Mouse (Mus musculus) thymus, postnatal 36 days (tissue): Measurements from ENCODE around the gene Tdo2.
A peak's percentile ranks its signal among the peaks of the same experiment; 100 is the strongest.

ENCODE experiments used
- DNase-seq, 2 experiments: peaks; one replicate each; pipeline ENCODE4 v3.0.0; 2022; ENCODE audit warnings: mixed read lengths in 2 of 2

Tdo2 gene

GRCm38 (mm10) chr3:81942341-81942740, 33.7 kb downstream of the Tdo2 start:
- DNase-seq, result no peak

DNA sequence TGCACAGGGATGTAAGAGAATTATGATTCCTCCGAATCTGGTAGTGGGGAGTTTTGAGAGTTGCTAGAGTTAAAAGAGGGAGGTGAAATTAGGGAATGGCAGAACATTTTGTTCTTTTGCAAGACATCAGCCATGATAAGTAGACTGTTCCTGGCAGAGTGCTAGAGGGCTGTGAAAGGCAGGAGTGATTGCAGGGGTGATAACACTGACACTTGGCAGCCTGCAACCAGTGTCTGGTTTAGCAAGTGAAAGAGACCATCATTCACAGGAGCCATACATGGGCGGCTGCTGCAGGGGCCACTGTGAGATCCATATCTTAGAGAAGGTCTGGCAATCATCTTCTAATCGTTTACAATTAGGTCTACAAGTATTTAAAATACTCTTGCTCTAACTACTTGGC, 37.1 kb downstream of the Tdo2 start:
- DNase-seq, result no peak

DNA sequence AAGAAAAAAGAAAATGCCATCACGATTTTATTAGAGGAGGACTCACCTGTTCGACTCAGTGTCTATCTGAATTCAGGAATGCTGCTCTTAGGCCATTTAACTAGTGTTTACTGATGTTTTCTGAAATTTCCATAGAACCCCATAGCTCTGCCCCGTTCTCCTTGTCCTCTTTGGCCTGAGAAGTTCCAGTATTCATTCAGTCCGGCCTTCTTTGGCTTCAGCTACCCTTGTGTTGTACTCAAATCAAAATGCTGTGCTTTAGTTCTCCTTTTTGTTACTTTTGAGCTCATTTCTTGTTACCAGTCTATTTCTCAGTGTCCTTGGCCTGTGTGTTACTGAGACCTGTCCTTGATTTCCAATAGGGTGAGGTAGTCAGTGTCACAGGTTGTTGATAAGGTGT, 42.7 kb downstream of the Tdo2 start:
- DNase-seq, result no peak

DNA sequence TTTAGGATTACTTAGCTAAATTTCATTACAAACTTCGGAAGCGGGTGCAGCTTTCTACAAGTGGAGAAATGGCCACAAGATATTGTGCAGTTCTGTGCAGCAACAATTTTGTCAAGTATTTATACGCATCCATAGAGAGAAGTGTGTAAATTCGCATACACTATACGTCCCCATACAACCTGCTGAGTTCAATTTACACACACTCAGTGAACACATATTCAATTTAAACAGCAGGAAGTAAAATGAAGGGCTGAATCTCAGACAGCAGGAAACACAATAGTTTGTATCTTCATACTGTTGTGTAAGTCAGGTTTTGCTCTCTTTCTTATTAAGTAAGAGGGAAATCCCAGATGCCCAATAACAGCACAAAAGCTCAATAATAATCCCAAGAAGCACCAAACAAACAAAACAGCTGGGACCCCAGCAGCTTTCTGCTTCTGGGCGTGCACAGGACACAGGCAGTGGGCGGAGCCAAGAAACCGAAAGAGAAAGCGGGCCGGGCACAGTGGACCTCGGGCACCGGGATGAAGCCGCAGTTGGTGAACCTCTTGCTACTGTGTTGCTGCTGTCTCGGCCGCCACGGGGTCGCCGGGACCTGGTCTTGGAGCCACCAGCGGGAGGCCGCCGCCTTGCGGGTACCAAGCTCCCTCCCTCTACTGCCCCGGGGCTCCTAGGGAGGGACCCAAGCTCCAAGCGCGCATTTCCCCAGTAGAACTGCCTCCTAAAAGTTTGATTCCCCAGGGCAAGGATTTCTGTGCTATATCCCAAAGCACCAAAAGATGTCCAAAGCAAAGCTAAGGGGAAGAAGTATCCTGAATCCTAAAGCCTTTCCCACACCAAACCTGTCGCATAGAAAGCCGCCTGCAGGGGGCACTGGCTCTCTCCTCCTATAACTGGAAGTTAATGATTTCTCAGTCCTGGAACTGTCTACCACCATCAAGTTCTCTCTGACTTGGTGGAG, 43.6 kb downstream of the Tdo2 start, which contains the start of gene Ctso:
Ctso (plus strand) TSS at position 461 of the 961 bp plus-strand sequence.
- peak; percentile 84 to 87 for DNase-seq

DNA sequence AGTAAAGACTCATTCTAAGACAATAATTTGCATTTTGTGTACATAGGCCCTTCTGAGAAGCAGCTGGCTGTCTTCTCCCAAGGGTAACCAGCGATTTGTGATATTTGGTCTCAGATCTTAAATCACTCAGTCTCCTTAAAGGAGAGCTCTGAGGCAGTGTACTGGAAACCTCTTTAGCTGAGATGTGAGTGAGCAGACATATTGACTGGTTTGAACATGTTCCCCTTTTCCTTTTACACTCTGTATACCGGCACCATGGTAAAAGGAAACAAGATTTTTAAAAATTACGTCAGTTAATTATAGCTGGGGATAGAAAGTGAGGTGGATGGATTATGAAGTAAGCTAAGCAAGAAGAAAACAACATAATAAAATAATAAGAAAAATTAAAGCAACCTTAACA, 44.3 kb downstream of the Tdo2 start:
- DNase-seq, result no peak

DNA sequence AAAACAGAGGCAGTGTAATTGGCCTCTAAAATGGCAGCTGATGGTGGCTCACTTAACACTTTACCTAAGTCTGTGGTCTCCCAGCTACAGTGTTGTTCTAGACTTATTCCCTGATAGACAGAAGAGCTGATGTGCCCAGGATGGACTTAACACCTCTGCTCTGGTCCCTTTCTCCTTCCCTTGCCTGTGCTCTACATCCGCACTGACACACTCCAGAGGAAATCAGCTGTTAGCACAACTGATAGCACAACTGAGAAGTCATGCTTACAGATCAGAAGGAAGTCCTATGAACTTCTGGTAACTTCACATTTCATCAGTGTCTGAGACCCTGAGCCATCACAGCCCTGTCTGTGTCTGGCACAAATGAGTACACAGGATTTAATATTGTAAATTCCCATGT, 46.9 kb downstream of the Tdo2 start:
- no peak for DNase-seq

- no peak for DNase-seq
These were observed 49.2 kb downstream of the Tdo2 start for GRCm38 (mm10) chr3:81926764-81927325.

DNA sequence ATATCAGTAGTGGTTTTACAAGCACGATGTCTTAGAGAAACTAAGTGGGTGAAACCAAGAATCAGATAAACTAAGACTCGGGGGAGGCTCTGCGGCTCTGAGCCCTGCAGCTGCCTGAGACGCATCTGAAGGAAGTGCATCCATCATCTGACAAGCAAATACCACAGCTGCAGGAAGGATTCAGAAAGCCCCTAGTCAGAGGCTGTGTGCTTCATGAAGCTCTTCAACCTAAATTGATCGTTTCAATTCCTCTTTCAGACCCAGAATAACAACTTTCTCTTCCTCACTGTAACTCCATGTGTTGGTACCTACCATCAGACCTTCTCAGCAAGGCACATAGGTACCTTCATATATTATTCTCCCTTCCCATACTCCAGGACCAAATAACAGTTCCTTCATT, 50.1 kb downstream of the Tdo2 start:
- DNase-seq, result peak; percentile 32 to 61

DNA sequence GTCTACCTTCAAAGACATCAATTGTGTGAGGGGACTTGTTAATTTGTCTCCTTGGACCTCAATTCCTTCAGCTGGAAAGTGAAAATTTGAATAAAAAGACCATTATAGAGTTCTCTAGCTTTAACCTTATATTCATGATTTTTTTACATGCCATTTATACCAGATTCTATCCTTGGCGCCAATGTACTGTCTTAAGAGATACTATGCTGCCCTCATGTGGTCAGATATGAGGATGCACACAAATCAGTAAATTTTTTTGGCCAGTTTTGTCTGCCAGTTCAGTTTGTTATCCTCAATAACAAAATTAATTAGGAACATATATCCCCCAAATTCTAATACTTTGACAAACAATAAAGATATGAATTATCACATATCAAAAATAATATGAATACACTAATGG, 51.1 kb downstream of the Tdo2 start:
- DNase-seq, result peak in 1 of 2 experiments; percentile 16

DNA sequence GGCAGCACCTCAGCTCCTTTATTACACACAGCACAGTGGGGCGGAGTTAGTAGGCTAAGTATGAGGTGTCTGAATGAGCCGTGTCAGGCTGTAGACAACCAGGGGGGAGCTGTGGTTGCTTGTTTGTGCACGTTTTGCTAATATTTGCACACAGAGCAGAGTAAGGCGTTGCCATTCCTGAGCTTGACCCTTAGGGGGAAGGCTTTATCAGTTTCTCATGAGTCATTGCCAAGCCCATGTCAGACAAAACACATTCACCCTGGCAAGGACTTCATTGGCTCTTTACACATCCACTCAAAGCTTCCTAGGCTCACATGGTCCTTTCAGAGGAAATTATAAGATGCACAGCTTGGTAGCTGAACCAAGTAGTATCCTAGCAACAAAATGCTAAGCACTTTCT, 53.1 kb downstream of the Tdo2 start:
- DNase-seq, result no peak

DNA sequence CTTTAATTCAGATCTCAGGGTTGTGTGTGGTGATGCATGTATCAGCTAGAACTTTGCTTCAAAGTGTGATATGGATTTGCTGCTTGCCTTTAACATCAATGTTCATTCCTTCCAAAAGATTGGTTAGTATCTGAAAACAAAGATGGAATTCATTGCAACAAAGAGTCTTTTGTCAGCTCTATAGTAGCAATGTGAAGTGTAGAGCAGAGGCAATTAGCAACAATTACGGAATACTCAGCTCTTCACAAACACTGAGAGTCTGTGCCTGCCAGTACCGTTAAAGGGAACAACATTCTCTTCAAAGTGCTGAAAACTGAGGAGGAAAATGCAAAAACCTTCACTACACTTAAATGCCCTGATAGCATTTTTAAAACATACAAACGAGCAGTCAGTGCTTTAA, 56.3 kb downstream of the Tdo2 start:
- DNase-seq, result no peak

DNA sequence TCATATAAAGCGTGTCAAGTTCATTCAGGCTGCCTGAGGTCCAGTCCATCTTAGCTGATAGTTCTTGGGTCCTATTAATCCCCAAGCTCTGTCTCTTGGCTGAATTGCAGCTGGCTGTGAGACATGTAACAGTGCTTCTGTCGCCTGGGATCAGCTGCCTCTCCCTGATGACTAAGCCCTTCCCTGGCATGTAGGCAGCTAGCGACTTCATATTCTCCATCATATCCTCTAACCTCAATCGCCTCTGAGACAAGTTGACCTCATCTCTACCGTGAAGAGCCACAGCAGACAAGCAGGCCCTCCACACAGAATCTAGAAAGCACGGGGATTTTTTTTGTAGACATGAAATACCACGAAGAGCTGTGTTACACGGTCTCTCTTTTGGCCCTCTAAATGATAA, 57.8 kb downstream of the Tdo2 start:
- no peak for DNase-seq

DNA sequence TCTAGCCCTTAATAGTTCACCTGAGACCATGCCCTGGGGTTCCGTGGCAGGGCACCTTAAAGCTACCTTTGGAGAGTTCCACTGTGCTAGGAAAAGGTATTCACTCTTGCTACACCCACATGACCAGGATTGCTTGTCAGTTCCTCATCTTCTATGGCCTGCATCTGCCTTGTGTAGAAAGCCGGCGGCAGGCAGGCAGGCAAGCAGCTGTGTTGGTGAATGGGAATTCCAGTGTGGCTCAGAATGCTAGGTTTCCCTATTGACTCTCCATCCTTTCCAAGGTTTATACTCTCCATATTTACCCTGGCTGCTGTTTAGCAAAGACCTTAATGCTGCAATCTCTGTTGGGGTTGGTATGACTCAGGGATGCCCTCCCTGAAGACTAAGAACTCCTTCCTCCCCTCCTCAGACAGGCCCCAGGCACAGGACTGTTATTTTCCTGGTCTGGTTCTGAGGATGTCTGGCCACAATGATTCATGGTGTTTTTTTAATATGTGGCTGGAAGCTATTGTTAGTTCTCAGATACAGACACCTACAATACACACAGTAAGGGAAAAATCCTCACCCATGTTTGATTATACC, 58.6 kb downstream of the Tdo2 start:
- DNase-seq, result no peak

DNA sequence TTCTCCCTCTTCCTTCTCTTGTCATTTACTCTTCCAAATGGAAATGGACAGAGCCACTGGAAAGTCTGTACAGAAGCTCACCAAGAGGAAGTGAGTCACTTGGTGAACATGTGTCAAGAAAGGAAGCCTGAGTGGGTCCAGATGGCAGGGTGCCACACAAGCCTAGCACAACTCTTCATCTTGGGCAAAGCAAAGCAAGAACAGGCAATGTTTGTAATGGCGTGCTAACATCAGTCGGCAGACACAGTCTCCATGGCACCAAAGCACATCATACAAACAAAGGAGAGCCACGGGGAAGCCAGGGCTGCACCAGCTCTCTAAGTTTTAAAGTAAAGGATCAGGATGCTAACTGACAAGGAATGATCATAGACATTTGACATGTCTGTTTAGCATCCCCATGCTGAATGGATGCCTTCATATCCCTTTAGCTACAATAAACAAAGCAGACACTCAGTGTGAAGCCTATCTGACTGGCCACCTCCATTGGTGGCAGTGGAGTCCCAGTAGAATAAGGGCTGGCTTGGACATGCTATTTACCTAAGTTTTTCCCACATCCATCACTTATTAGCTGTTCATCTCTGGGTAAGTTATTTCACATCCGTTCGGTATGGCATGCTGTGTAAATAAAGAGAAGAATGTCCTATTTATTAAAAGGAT, 59.8 kb downstream of the Tdo2 start:
- DNase-seq, result no peak

DNA sequence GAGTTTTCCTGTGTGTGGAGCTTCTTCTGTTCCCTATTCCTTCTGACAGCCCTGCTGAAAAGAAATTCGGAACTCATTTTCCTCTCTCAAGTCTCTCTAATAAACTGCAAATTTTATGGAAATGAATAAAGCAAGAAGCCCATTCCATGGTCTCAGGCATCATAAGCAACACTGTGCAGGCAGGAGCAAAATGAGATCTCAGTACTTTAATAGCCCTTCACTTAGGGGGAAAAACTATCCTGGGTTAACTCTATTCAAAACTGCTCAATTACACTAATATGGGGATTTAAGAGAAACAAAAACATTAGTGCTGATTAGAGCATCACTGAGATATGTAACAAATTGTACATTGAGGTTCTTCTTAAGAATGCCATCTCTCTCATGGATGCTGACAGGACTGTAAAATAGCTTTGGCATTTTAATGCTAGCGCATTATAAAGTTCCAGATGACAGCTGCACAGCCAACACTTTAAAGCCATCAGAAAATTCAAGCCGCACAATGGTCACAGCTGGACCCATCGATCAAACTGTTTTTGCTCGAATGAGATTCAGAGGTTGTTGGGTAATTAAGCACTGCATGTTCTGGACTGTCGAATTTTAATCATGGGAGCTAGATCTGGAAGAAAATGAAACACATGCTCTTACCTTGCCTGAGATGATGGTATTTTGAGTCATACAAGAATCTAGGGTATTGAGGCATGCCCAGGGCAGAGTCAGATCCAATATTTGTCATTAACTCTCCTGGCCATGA, 65.5 kb downstream of the Tdo2 start:
- DNase-seq, result no peak
